Mouse (Mus musculus) erythroblast, embryonic 14.5 days (primary cell): ENCODE data around the gene Cep295nl. TPM values are rescaled to one million over a fixed set of nuclear protein-coding genes. Genes with fewer than 3 reads are reported as not detected.

Experiments used
- H3K27me3 ChIP-seq: 2 replicates; pipeline ENCODE4 v1.6.1; 2012; ENCODE audit warnings: inconsistent platforms; ENCODE audit not compliant: control insufficient read depth
- H3K36me3 ChIP-seq: 2 replicates; pipeline ENCODE4 v1.6.1; 2012; ENCODE audit warnings: mild to moderate bottlenecking, inconsistent platforms; ENCODE audit not compliant: control insufficient read depth
- H3K4me1 ChIP-seq: 2 replicates; pipeline ENCODE4 v1.6.1; 2012; ENCODE audit warnings: inconsistent platforms; ENCODE audit not compliant: control insufficient read depth
- H3K4me3 ChIP-seq: replicated peaks from 2 replicates; pipeline ENCODE3; 2012; ENCODE audit warnings: moderate library complexity, mild to moderate bottlenecking, inconsistent platforms
- H3K9me3 ChIP-seq: 2 replicates; pipeline ENCODE4 v1.6.1; 2012; ENCODE audit warnings: low read length, inconsistent platforms, mixed read lengths; ENCODE audit not compliant: control insufficient read depth
- GATA1 ChIP-seq: IDR thresholded peaks from 2 replicates; pipeline ENCODE4 v1.6.1; 2012; ENCODE audit warnings: low read length, inconsistent platforms, mixed read lengths
- TAL1 ChIP-seq: IDR thresholded peaks from 3 replicates; pipeline ENCODE4 v1.6.1; 2012; ENCODE audit warnings: low read length, inconsistent platforms, mixed read lengths
- polyA plus RNA-seq: library from polyadenylated mRNA; stranded (reverse); fragments of >175 nt; gene quantifications from 2 replicates; pipeline ENCODE4 v1.2.3, GENCODE M21; 2012

The Cep295nl gene
- polyA plus RNA-seq, 1 experiment, result not detected

DNA sequence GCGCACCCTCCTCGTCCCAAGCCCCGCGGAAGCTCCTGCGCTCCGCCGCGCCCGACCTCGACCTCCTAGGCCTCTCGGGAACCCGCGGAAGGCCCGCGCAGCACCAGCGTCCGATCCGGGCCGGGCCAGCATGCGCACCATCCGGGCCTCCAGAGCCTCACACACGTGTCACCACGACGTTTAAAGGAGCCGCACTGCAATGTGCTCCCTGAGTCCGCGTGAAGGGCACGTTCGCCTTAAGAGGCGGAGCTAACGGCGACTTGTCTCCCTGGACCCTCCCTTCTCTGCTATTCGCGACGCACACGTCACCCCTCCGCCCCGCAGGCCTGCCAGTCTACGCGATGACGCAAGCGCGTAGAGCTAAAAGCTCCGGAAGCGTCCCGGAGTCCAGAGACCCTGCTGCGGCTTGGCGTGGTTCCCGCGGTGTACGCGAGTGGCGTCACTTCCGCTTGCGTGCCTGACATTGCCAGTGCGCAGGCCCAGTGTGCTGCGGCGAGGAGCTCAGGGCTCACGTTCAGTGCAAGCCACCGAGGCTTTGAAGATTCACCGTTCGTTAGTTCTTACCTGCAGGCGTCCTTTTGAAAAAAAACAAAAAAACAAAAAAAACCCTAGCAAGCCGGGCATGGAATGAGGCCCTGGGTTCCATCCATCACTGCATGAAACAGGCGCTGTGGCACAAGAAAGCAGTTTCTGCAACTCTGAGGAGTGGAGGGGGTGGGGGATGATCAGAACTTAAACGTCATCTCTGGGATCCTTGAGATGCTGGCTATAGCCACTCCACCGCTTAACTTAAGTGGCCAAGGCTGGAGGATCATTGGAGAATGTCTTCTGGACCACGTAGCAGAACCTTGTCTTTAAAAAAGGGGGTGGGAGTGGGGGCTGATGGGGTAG, 52.1 kb downstream of the Cep295nl start, which contains the start of gene Usp36:
Usp36 (minus strand) TSS at position 246 of the 891 bp plus-strand sequence.
- Histone ChIP-seq H3K4me3 (peak within 1 kb of the TSS; percentile 84), H3K9me3 (no peaks in the 10 kb centered on the region; the same call in 1 of the 2 replicates), H3K4me1 (peaks cover 27% of the 10 kb centered on the region), H3K36me3 (peaks cover 25% of the 10 kb centered on the region), H3K27me3 (peaks cover 22% of the 10 kb centered on the region)
- TF ChIP-seq TAL1 (no peak), GATA1 (no peak)

GRCm38 (mm10) chr11:118289562-118289961, 52.7 kb downstream of the Cep295nl start:
- no peaks in the 10 kb centered on the region for H3K9me3 ChIP-seq
- TF ChIP-seq TAL1 (no peak), GATA1 (no peak)

GRCm38 (mm10) chr11:118289037-118289511, 53.2 kb downstream of the Cep295nl start:
- Histone ChIP-seq H3K36me3 (peaks cover 35% of the 10 kb centered on the region), H3K9me3 (no peaks in the 10 kb centered on the region), H3K4me1 (peaks cover 27% of the 10 kb centered on the region), H3K4me3 (peak overlapping the region; percentile 84), H3K27me3 (peaks cover 15% of the 10 kb centered on the region)
- TF ChIP-seq GATA1, result no peak

More at GRCm38 (mm10) chr11:118289562-118289961, 52.7 kb downstream of the Cep295nl start:
- H3K36me3 ChIP-seq, result peaks cover 32% of the 10 kb centered on the region
- H3K27me3 ChIP-seq, result peaks cover 19% of the 10 kb centered on the region
- peaks cover 27% of the 10 kb centered on the region for H3K4me1 ChIP-seq
- H3K4me3 ChIP-seq, result peak overlapping the region; percentile 84

- TF ChIP-seq TAL1, result no peak
- Histone ChIP-seq H3K27me3 (peaks cover 5% of the 10 kb centered on the region), H3K9me3 (no peaks in the 10 kb centered on the region), H3K36me3 (peaks cover 50% of the 10 kb centered on the region), H3K4me3 (no peak overlapping the region), H3K4me1 (peaks cover 27% of the 10 kb centered on the region)
These were observed 54.7 kb downstream of the Cep295nl start for GRCm38 (mm10) chr11:118287573-118287972.

GRCm38 (mm10) chr11:118286434-118286833, 55.9 kb downstream of the Cep295nl start:
- H3K36me3 ChIP-seq, result peaks cover 61% of the 10 kb centered on the region
- TF ChIP-seq TAL1 (no peak), GATA1 (no peak)
- no peak overlapping the region for H3K4me3 ChIP-seq

GRCm38 (mm10) chr11:118285791-118286190, 56.5 kb downstream of the Cep295nl start:
- Histone ChIP-seq H3K4me1 (peaks cover 26% of the 10 kb centered on the region), H3K36me3 (peaks cover 66% of the 10 kb centered on the region)

More at GRCm38 (mm10) chr11:118286434-118286833, 55.9 kb downstream of the Cep295nl start:
- Histone ChIP-seq H3K27me3 (no peaks in the 10 kb centered on the region), H3K9me3 (no peaks in the 10 kb centered on the region), H3K4me1 (peaks cover 27% of the 10 kb centered on the region)

More at GRCm38 (mm10) chr11:118285791-118286190, 56.5 kb downstream of the Cep295nl start:
- no peak for TF ChIP-seq GATA1
- no peak for TF ChIP-seq TAL1
- Histone ChIP-seq H3K9me3 (no peaks in the 10 kb centered on the region), H3K4me3 (no peak overlapping the region), H3K27me3 (no peaks in the 10 kb centered on the region)

Other genes starting within 250 kb of the Cep295nl start
- 0.05 TPM in 1 of 2 replicates, not detected in the other for gene Dnah17, start 211.9 kb downstream of the Cep295nl start, polyA plus RNA-seq
- 0.07 and 0.14 TPM in 2 replicates for gene Cyth1, start 93.9 kb downstream of the Cep295nl start, polyA plus RNA-seq
- 0.37 and 0.53 TPM in 2 replicates for gene Usp36, start 52.3 kb downstream of the Cep295nl start, polyA plus RNA-seq
- 0.05 and 0.13 TPM in 2 replicates for gene Timp2, start 13.2 kb upstream of the Cep295nl start, polyA plus RNA-seq
- 0.08 and 0.23 TPM in 2 replicates for gene Lgals3bp, start 59.6 kb upstream of the Cep295nl start, polyA plus RNA-seq
- gene Cant1, start 76.6 kb upstream of the Cep295nl start, polyA plus RNA-seq, result 1.3 and 1.5 TPM in 2 replicates
- gene C1qtnf1, start 85.7 kb upstream of the Cep295nl start, polyA plus RNA-seq, result not detected in 2 replicates
- 0.73 and 0.91 TPM in 2 replicates for gene Engase, start 134.3 kb upstream of the Cep295nl start, polyA plus RNA-seq